Mouse (Mus musculus) heart, adult 2 months (tissue): Measurements from ENCODE around the gene Emcn. TPM values are rescaled to one million over a fixed set of nuclear protein-coding genes. Genes with fewer than 3 reads are reported as not detected.
A peak's percentile ranks its signal among the peaks of the same experiment; 100 is the strongest.

Source experiments
- DNase-seq, 2 experiments: peaks; one replicate each; pipeline ENCODE4 v3.0.0; 2021
- H3K27ac ChIP-seq: fragments of 200-600 bp; 2 replicates; pipeline ENCODE4 v1.8.1; 2022
- H3K27me3 ChIP-seq: fragments of 200-500 bp; 2 replicates; pipeline ENCODE4 v1.6.1; 2012; ENCODE audit warnings: mild to moderate bottlenecking, low read length, inconsistent platforms, mixed read lengths; ENCODE audit not compliant: control insufficient read depth, insufficient read depth
- H3K36me3 ChIP-seq: fragments of 200-500 bp; 2 replicates; pipeline ENCODE4 v1.6.1; 2012; ENCODE audit warnings: low read length, inconsistent platforms; ENCODE audit not compliant: control insufficient read depth, insufficient read depth
- H3K4me1 ChIP-seq: fragments of 200-500 bp; 2 replicates; pipeline ENCODE4 v1.6.1; 2011; ENCODE audit warnings: low read length; ENCODE audit not compliant: control insufficient read depth, insufficient read depth
- H3K4me3 ChIP-seq: fragments of 200-600 bp; 2 replicates; pipeline ENCODE4 v1.8.1; 2022
- H3K79me2 ChIP-seq: fragments of 200-500 bp; replicated peaks from 2 replicates; pipeline ENCODE4 v1.6.1; 2012; ENCODE audit warnings: mild to moderate bottlenecking, inconsistent platforms, low read length, moderate library complexity, mixed read lengths; ENCODE audit not compliant: control insufficient read depth, insufficient read depth
- H3K9ac ChIP-seq: fragments of 200-500 bp; 2 replicates; pipeline ENCODE4 v1.6.1; 2012; ENCODE audit warnings: low read depth, mild to moderate bottlenecking, control low read depth, inconsistent platforms, low read length, mixed read lengths
- CTCF ChIP-seq: fragments of 200-600 bp; IDR thresholded peaks from 2 replicates; pipeline ENCODE4 v1.8.1; 2022; ENCODE audit warnings: antibody characterized with exemption, mild to moderate bottlenecking, moderate library complexity
- EP300 ChIP-seq: fragments of 200-500 bp; IDR thresholded peaks from 2 replicates; pipeline ENCODE4 v1.6.1; 2011; ENCODE audit warnings: low read depth, low read length, control low read depth; ENCODE audit not compliant: insufficient read depth
- POLR2A ChIP-seq: fragments of 200-500 bp; IDR thresholded peaks from 2 replicates; pipeline ENCODE4 v1.6.1; 2011; ENCODE audit warnings: mild to moderate bottlenecking, low read depth, low read length, control low read depth; ENCODE audit not compliant: insufficient read depth
- WGBS: fragments of 180-500 bp; shearing (Covaris S2); methylation state at CpG from one replicate; pipeline ENCODE4 v1.1.7; 2018; 5-methylcytosine and 5-hydroxymethylcytosine counted together
- intact Hi-C: fragments of 180-260 bp; cut with DNase I; formaldehyde crosslinking; loops from one replicate; pipeline ENCODE4 v1.15.1; 2025
- polyA plus RNA-seq: library from polyadenylated mRNA; depleted of rRNA; stranded (reverse); fragments of >200 nt; gene quantifications from 2 replicates; pipeline ENCODE4 v1.2.3, GENCODE M21; 2012
- total RNA-seq, 2 experiments: library from RNA; stranded (reverse); gene quantifications; 2 replicates each; pipeline ENCODE4 v1.2.3; 2021

Gene Emcn
- total and polyA plus RNA-seq, 3 experiments, result 44.1 to 59.4 (median 47.6) TPM

GRCm38 (mm10) chr3:137356697-137357096 is 15.8 kb downstream of the Emcn start:
- intact Hi-C loops, result no loop called here
- no peak overlapping the region for H3K9ac ChIP-seq
- H3K27me3 ChIP-seq, result no peaks in the 10 kb centered on the region
- no peak overlapping the region for H3K27ac ChIP-seq
- peaks cover 3% of the 10 kb centered on the region; the same call in 1 of the 2 replicates for H3K36me3 ChIP-seq
- 66% methylated on average over 4 of the region's 4 CpGs for WGBS
- no peak overlapping the region for H3K4me3 ChIP-seq
- no peaks in the 10 kb centered on the region; the same call in 1 of the 2 replicates for H3K79me2 ChIP-seq
- TF ChIP-seq CTCF, result no peak
- TF ChIP-seq EP300, result no peak
- no peak for TF ChIP-seq POLR2A
- no peak for DNase-seq
- H3K4me1 ChIP-seq, result peaks cover 5% of the 10 kb centered on the region

- Histone ChIP-seq H3K9ac (no peak overlapping the region), H3K79me2 (no peaks in the 10 kb centered on the region), H3K36me3 (peaks cover 3% of the 10 kb centered on the region; the same call in 1 of the 2 replicates), H3K27me3 (no peaks in the 10 kb centered on the region), H3K4me3 (no peak overlapping the region), H3K27ac (no peak overlapping the region), H3K4me1 (no peaks in the 10 kb centered on the region; the same call in 1 of the 2 replicates)
- intact Hi-C loops, result no loop called here
- no peak for DNase-seq
- 89% methylated on average over 6 of the region's 6 CpGs for WGBS
- TF ChIP-seq CTCF (no peak), POLR2A (no peak), EP300 (no peak)
Measured at GRCm38 (mm10) chr3:137367123-137367825, 26.4 kb downstream of the Emcn start.

DNA sequence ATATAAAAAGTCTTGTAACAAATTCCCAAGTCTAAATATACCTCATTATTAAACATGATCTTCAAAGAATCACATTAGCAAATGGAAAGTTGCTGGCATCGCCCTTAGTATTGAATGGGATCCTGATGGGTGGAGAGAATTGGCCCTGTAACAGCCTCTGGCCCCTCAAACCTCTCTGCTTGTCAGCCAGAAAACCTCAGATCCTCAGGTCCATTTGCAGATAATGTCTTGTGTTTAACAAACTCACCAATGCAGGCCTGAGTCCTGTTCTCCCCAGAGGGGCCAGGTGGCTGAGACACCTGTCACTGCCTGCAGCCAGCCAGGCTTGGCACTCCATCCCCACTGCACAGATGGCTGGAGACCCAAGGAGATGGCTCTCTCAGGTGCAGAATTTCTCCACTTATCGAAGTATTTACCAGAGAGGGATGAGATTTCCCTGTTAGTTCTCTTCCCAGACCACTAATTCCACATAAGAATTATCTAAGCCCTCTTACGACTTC is 27.0 kb downstream of the Emcn start:
- no peaks in the 10 kb centered on the region; the same call in none of the 2 replicates for H3K4me1 ChIP-seq
- 59% methylated on average over 3 of the region's 3 CpGs for WGBS
- no peak overlapping the region for H3K9ac ChIP-seq
- no peak overlapping the region for H3K27ac ChIP-seq
- intact Hi-C loops, result no loop called here
- DNase-seq, result no peak
- no peaks in the 10 kb centered on the region for H3K27me3 ChIP-seq
- no peak overlapping the region for H3K4me3 ChIP-seq
- H3K79me2 ChIP-seq, result no peaks in the 10 kb centered on the region
- H3K36me3 ChIP-seq, result peaks cover 3% of the 10 kb centered on the region
- TF ChIP-seq CTCF (no peak), POLR2A (no peak), EP300 (no peak)

- Histone ChIP-seq H3K36me3 (peaks cover 10% of the 10 kb centered on the region), H3K27ac (peak overlapping the region; percentile 58), H3K27me3 (no peaks in the 10 kb centered on the region), H3K4me1 (no peaks in the 10 kb centered on the region; the same call in 1 of the 2 replicates), H3K79me2 (no peaks in the 10 kb centered on the region), H3K4me3 (no peak overlapping the region), H3K9ac (no peak overlapping the region)
- no peak for DNase-seq
- intact Hi-C loops, result loop anchor here (2.0 to 10.0 kb wide), 2 partner anchors 32 to 48 kb away; partner anchors contain the start of gene Emcn
- TF ChIP-seq EP300 (no peak), POLR2A (no peak), CTCF (no peak)
- WGBS, result 34% methylated on average over 4 of the region's 4 CpGs
Measured at GRCm38 (mm10) chr3:137372854-137373253, 32.0 kb downstream of the Emcn start.

DNA sequence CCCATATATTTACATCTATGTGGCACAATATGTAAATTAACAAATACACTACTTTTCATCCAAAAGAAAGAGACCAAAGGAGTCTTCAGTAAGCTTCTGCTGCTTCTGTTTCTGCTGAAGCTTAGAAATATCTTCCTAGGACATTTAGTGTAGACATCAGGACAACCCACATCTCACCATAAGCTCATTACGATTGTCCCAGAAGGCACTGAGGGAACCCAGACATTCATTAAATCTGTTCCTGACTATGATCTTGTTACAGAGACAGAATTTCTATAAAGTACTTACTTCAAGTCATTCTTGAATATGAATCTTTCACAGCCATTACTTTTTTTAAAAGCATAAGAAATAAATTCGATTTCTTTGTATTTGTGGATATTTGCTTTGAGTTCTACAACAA is 41.4 kb downstream of the Emcn start:
- Histone ChIP-seq H3K27ac (no peak overlapping the region), H3K4me3 (no peak overlapping the region), H3K79me2 (no peaks in the 10 kb centered on the region), H3K36me3 (no peaks in the 10 kb centered on the region), H3K27me3 (no peaks in the 10 kb centered on the region), H3K4me1 (no peaks in the 10 kb centered on the region), H3K9ac (no peak overlapping the region)
- 78% methylated on average over 2 of the region's 2 CpGs for WGBS
- TF ChIP-seq POLR2A, result no peak
- TF ChIP-seq EP300, result no peak
- no peak for TF ChIP-seq CTCF
- intact Hi-C loops, result no loop called here
- DNase-seq, result no peak

DNA sequence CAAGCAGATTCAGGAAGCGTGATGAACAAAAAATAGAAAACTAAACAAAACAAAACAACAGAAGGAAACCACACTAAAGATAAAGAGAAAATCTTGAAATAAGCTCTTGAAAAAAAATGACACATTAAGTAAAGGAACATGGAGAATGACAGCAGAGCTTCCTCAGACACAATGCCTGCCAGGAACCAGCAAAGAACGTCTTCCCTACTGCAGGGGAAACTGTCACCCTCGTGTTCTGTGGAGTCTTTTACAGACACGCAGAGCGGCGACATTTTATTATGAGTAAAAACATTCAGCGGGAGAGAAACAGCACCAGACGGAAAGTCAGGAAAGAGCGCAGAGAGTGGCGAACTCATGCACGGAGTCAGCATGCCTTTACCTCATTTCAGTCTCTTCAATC is 54.7 kb downstream of the Emcn start:
- Histone ChIP-seq H3K27me3 (no peaks in the 10 kb centered on the region), H3K27ac (no peak overlapping the region), H3K4me1 (no peaks in the 10 kb centered on the region), H3K4me3 (no peak overlapping the region), H3K36me3 (peaks cover 2% of the 10 kb centered on the region; the same call in 1 of the 2 replicates), H3K79me2 (no peaks in the 10 kb centered on the region), H3K9ac (no peak overlapping the region)
- DNase-seq, result no peak
- TF ChIP-seq CTCF, result no peak
- no peak for TF ChIP-seq POLR2A
- TF ChIP-seq EP300, result no peak
- intact Hi-C loops, result no loop called here
- WGBS, result 59% methylated on average over 11 of the region's 11 CpGs
